Mouse (Mus musculus): ENCODE data around the gene Six4.

DNA sequence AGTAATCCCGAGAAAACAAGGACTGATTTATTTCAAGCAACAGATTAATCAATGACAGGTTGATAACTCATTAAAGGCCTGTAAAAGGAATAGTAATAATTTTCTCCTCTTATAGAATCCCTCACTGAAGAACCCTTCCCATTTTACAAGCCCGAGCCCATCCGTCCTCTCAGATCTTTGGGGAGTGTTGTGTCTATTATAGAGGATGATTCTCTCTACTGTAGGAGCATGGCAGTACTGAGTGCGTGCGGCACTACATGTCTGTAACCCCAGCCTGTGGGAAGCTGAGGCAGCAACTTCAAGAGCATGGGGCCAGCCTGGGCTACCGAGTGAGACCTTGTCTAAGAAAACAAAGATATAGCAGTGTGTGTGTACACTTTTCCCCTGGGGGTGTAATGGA is 55.8 kb downstream of the Six4 start:
- TF ChIP-seq CTCF (IDR thresholded peaks at IDR 0.05; ENCODE audit: low read depth) (no peak), EP300 (IDR thresholded peaks at IDR 0.05; ENCODE audit: low read depth) (no peak)
